Mouse (Mus musculus) liver, postnatal 0 days (tissue): ENCODE measurements around the gene Gm44965.

Experiments
- CTCF ChIP-seq: sonication (generic); IDR thresholded peaks from 2 replicates; pipeline ENCODE4 v1.5.1; 2016; ENCODE audit warnings: antibody characterized with exemption, low read depth
- EP300 ChIP-seq: IDR thresholded peaks from 2 replicates; pipeline ENCODE4 v1.6.1; 2016; ENCODE audit warnings: antibody characterized with exemption, low read depth, mild to moderate bottlenecking

DNA sequence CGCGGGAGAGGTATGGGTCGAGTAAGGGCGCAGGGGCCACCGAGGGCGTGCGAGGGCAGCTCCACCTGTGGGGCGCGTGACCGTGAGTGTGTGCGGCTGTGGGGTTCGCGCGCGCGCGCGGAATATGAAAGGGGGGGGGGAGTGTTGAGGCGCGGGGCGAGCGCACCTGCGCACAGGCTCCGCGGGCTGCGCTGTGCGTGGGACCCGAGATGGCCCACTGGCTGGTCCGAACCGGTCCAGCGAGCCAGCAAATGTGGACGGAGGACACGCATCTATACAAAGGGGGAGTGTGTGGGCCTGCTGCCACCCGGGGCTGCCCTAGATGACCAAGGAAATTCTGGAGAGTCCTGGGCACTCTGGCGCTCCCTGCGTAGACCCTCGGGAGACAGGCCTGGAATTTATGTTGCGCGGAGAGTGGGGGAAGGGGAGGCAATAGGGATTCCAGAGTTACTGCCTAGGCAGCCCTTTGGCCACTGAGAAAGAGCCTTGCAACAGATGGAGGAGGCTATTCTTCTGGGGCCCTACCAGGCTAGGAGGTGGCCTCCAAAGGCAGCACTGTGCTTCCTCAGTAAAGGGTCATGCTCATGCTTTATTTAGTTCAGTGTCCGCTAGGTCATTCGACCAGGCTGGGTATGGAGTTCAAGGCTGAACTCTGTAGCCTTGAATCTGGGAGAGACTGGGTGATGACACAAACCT lies 450 bp downstream of the Gm44965 start:
- TF ChIP-seq CTCF (no peak), EP300 (no peak)
